Mouse (Mus musculus) olfactory bulb, adult 2 months (tissue): ENCODE measurements around the gene Olfr804. TPM values are rescaled to one million over a fixed set of nuclear protein-coding genes. Genes with fewer than 3 reads are reported as not detected.

ENCODE experiments used
- H3K27ac ChIP-seq: fragments of 200-500 bp; 2 replicates; pipeline ENCODE4 v1.5.1; 2012; ENCODE audit warnings: low read depth, low read length; ENCODE audit not compliant: insufficient read depth
- H3K4me1 ChIP-seq: fragments of 200-500 bp; 2 replicates; pipeline ENCODE4 v1.6.1; 2012; ENCODE audit warnings: low read length; ENCODE audit not compliant: control insufficient read depth, insufficient read depth
- H3K4me3 ChIP-seq: fragments of 200-500 bp; 2 replicates; pipeline ENCODE4 v1.5.1; 2012; ENCODE audit warnings: mild to moderate bottlenecking, low read depth, low read length, moderate library complexity; ENCODE audit not compliant: insufficient read depth
- CTCF ChIP-seq: fragments of 200-500 bp; IDR thresholded peaks from 2 replicates; pipeline ENCODE4 v1.5.1; 2012; ENCODE audit warnings: low read depth, mild to moderate bottlenecking, low read length, moderate library complexity; ENCODE audit not compliant: insufficient read depth
- POLR2A ChIP-seq: fragments of 200-500 bp; IDR thresholded peaks from 2 replicates; pipeline ENCODE4 v1.6.1; 2012; ENCODE audit warnings: mild to moderate bottlenecking, low read depth, low read length, moderate library complexity; ENCODE audit not compliant: insufficient read depth
- WGBS: fragments of 180-500 bp; shearing (Covaris S2); methylation state at CpG from one replicate; pipeline ENCODE4 v1.1.7; 2018; 5-methylcytosine and 5-hydroxymethylcytosine counted together
- polyA plus RNA-seq: library from polyadenylated mRNA; stranded (reverse); fragments of >200 nt; gene quantifications from 2 replicates; pipeline ENCODE4 v1.2.4, GENCODE M21; 2012; ENCODE audit warnings: low replicate concordance; ENCODE audit not compliant: missing spikeins, insufficient read depth, insufficient read length

The Olfr804 gene
- not detected in 2 replicates for polyA plus RNA-seq

DNA sequence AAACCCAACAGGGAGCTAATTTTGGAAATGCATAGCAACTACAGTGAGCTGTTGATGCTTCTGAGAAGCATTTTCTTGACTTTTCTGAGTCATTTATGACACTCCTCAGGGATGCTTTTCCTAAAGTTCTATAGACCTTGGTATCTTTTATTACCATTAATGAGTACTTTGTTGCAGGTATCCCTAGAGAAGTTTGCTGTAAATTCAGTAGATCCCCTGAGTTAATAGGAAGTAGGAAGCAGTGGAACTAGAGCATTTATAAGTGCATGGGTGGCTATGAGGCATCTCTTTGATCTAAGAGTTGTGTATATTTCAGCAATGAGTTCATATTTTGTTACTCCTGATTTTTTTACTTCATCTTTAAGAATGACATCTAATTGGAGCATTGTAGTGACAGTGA, at the start of gene Olfr804:
TSS of gene Olfr804 (plus strand) at position 301 of the 400 bp plus-strand sequence.
- Histone ChIP-seq H3K4me1 (no peaks in the 10 kb centered on the region), H3K27ac (no peak within 1 kb of the TSS), H3K4me3 (no peak within 1 kb of the TSS)
- TF ChIP-seq POLR2A (no peak), CTCF (no peak)

DNA sequence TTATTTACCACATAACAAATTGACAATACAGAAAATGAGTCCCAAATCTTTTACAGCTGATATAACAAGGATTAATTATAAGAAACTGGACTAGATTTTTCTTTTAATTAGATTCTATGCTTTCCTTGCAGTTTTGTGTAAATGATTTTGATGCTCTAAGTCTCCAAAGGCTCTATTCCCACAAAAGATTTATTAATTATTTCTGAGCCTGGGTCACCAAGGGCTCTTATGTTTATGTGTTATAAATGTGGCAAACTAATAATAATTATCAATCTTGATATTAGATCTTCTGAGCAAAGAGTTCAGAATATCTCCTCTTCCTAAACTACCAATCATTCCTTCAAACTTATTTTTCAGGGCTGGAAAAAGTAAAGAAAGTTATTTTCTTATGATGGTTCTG, 45.6 kb upstream of the Olfr804 start, which contains the start of gene Olfr800:
TSS of gene Olfr800 (plus strand) at position 301 of the 400 bp plus-strand sequence.
- TF ChIP-seq CTCF (no peak), POLR2A (no peak)
- Histone ChIP-seq H3K27ac (no peak within 1 kb of the TSS), H3K4me3 (no peak within 1 kb of the TSS), H3K4me1 (no peaks in the 10 kb centered on the region)

GRCm38 (mm10) chr10:129673765-129674164, 29.2 kb upstream of the Olfr804 start, which contains the start of gene Olfr801:
Gene Olfr801 (minus strand): TSS chr10:129673865.
- TF ChIP-seq POLR2A: no peak
- TF ChIP-seq CTCF: no peak
- WGBS: 93% methylated on average over 1 of the region's 1 CpGs
- Histone ChIP-seq H3K27ac (no peak within 1 kb of the TSS), H3K4me1 (no peaks in the 10 kb centered on the region), H3K4me3 (no peak within 1 kb of the TSS)

DNA sequence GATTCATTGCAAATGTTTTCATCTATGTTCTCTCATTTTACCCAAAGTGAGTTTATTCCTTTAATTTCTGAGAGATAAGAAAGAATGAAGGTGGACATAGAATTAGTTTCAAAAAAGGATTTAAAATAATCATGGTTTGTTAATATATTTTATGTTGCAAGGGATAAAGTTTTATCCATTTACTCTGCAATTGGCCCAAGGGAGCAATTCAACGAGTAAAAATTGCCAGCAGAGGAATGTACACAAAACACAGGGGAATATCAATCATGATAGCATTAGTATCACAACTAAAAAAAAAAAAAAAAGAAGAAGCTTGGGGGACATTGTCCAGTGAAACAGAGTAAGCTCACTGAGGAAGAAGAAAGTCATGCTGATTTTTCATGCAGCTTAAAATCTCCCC, 14.9 kb upstream of the Olfr804 start, which contains the start of gene Olfr802:
TSS of gene Olfr802 (minus strand) at position 101 of the 400 bp plus-strand sequence.
- TF ChIP-seq CTCF (no peak), POLR2A (no peak)
- WGBS: 62% methylated on average over 1 of the region's 1 CpGs
- H3K4me1 ChIP-seq: no peaks in the 10 kb centered on the region
- no peak within 1 kb of the TSS for H3K27ac ChIP-seq
- H3K4me3 ChIP-seq: no peak within 1 kb of the TSS

- WGBS: 88% methylated on average over 2 of the region's 2 CpGs
- H3K4me1 ChIP-seq: no peaks in the 10 kb centered on the region
- no peak within 1 kb of the TSS for H3K4me3 ChIP-seq
- no peak for TF ChIP-seq POLR2A
- no peak for TF ChIP-seq CTCF
- no peak within 1 kb of the TSS for H3K27ac ChIP-seq
Observed at GRCm38 (mm10) chr10:129694186-129694585, 8.8 kb upstream of the Olfr804 start, which contains the start of gene Olfr803. Gene Olfr803 (minus strand): TSS chr10:129694286.

- TF ChIP-seq CTCF: no peak
- no peak for TF ChIP-seq POLR2A
- Histone ChIP-seq H3K4me1 (no peaks in the 10 kb centered on the region), H3K27ac (no peak within 1 kb of the TSS), H3K4me3 (no peak within 1 kb of the TSS)
- 98% methylated on average over 2 of the region's 2 CpGs for WGBS
Observed at GRCm38 (mm10) chr10:129729275-129729674, 26.3 kb downstream of the Olfr804 start, which contains the start of gene Olfr805. Gene Olfr805 (minus strand): TSS chr10:129729375.

DNA sequence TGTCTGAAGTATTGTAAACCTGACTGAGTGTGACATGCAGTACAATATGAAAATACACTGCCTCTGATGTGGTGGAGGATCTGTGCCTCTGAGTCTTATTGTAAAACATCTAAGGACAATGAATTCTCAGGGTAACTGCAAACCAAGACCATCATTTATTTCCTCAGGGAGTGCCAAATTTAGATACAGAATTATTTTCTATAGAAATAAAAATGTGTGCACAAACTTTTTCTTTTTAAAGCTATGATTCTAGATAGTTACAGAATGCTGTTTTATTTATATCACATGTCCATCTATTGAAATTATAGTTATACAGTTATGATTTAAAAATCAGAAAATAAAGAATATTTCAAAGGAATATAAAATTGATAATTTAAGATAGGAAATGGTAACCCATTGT, 38.8 kb downstream of the Olfr804 start, which contains the start of gene Olfr806:
TSS of gene Olfr806 (minus strand) at position 101 of the 400 bp plus-strand sequence.
- Histone ChIP-seq H3K4me1 (no peaks in the 10 kb centered on the region), H3K27ac (no peak within 1 kb of the TSS), H3K4me3 (no peak within 1 kb of the TSS)
- no peak for TF ChIP-seq POLR2A
- no peak for TF ChIP-seq CTCF

GRCm38 (mm10) chr10:129757693-129758092, 54.7 kb downstream of the Olfr804 start, which contains the start of gene Olfr807:
Gene Olfr807 (minus strand): TSS chr10:129757793.
- WGBS: 82% methylated on average over 1 of the region's 1 CpGs
- Histone ChIP-seq H3K4me1 (no peaks in the 10 kb centered on the region), H3K27ac (no peak within 1 kb of the TSS), H3K4me3 (no peak within 1 kb of the TSS)
- TF ChIP-seq CTCF (no peak), POLR2A (no peak)

Other genes starting within 250 kb of the Olfr804 start
- not detected in 2 replicates for gene Olfr787, start 241.3 kb upstream of the Olfr804 start, polyA plus RNA-seq
- gene Olfr788, start 232.2 kb upstream of the Olfr804 start, polyA plus RNA-seq: not detected in 2 replicates
- gene Olfr789, start 218.5 kb upstream of the Olfr804 start, polyA plus RNA-seq: not detected in 2 replicates
- gene Olfr790, start 204.7 kb upstream of the Olfr804 start, polyA plus RNA-seq: not detected in 2 replicates
- gene Olfr791, start 181.4 kb upstream of the Olfr804 start, polyA plus RNA-seq: not detected in 2 replicates
- not detected in 2 replicates for gene Olfr792, start 164.0 kb upstream of the Olfr804 start, polyA plus RNA-seq
- not detected in 2 replicates for gene Olfr794, start 135.6 kb upstream of the Olfr804 start, polyA plus RNA-seq
- gene Olfr796, start 90.6 kb upstream of the Olfr804 start, polyA plus RNA-seq: not detected in 2 replicates
- not detected in 2 replicates for gene Olfr798, start 75.3 kb upstream of the Olfr804 start, polyA plus RNA-seq
- gene Olfr799, start 65.7 kb upstream of the Olfr804 start, polyA plus RNA-seq: not detected in 2 replicates
- gene Olfr800, start 45.5 kb upstream of the Olfr804 start, polyA plus RNA-seq: not detected in 2 replicates
- not detected in 2 replicates for gene Olfr801, start 29.3 kb upstream of the Olfr804 start, polyA plus RNA-seq
- not detected in 2 replicates for gene Olfr802, start 15.0 kb upstream of the Olfr804 start, polyA plus RNA-seq
- gene Olfr803, start 8.9 kb upstream of the Olfr804 start, polyA plus RNA-seq: not detected in 2 replicates
- gene Olfr805, start 26.2 kb downstream of the Olfr804 start, polyA plus RNA-seq: not detected in 2 replicates
- not detected in 2 replicates for gene Olfr806, start 38.7 kb downstream of the Olfr804 start, polyA plus RNA-seq
- not detected in 2 replicates for gene Olfr807, start 54.6 kb downstream of the Olfr804 start, polyA plus RNA-seq
- not detected in 2 replicates for gene Olfr808, start 62.3 kb downstream of the Olfr804 start, polyA plus RNA-seq
- not detected in 2 replicates for gene Olfr809, start 71.4 kb downstream of the Olfr804 start, polyA plus RNA-seq
- not detected in 2 replicates for gene Olfr810, start 91.7 kb downstream of the Olfr804 start, polyA plus RNA-seq
- not detected in 2 replicates for gene Olfr811, start 101.2 kb downstream of the Olfr804 start, polyA plus RNA-seq
- not detected in 2 replicates for gene Olfr812, start 142.9 kb downstream of the Olfr804 start, polyA plus RNA-seq
- not detected in 2 replicates for gene Olfr813, start 152.2 kb downstream of the Olfr804 start, polyA plus RNA-seq
- gene Olfr814, start 176.6 kb downstream of the Olfr804 start, polyA plus RNA-seq: not detected in 2 replicates
- not detected in 2 replicates for gene Olfr815, start 202.7 kb downstream of the Olfr804 start, polyA plus RNA-seq
- not detected in 2 replicates for gene Olfr816, start 212.4 kb downstream of the Olfr804 start, polyA plus RNA-seq
- not detected in 2 replicates for gene Olfr818, start 245.9 kb downstream of the Olfr804 start, polyA plus RNA-seq